Mouse (Mus musculus): ENCODE data around the gene Nkx2-3. TPM values are rescaled to one million over a fixed set of nuclear protein-coding genes. Genes with fewer than 3 reads are reported as not detected.

Nkx2-3 gene
- 0.05 and 0.09 TPM in 2 replicates for polyA plus RNA-seq (2012; rRNA removed)

GRCm38 (mm10) chr19:43612051-43612450 lies at the start of gene Nkx2-3:
Nkx2-3 (plus strand) TSS chr19:43612325.

Other genes starting within 250 kb of the Nkx2-3 start
- 0.01 and 0.02 TPM in 2 replicates for gene Hpse2, start 224.0 kb upstream of the Nkx2-3 start, polyA plus RNA-seq (2012; rRNA removed)
- 0.07 and 0.15 TPM in 2 replicates for gene Cnnm1, start 171.9 kb upstream of the Nkx2-3 start, polyA plus RNA-seq (2012; rRNA removed)
- 10.2 and 10.9 TPM in 2 replicates for gene Got1, start 87.7 kb upstream of the Nkx2-3 start, polyA plus RNA-seq (2012; rRNA removed)
- 17.5 and 18.6 TPM in 2 replicates for gene Slc25a28, start 62.6 kb downstream of the Nkx2-3 start, polyA plus RNA-seq (2012; rRNA removed)
- gene Entpd7, start 77.3 kb downstream of the Nkx2-3 start, polyA plus RNA-seq (2012; rRNA removed) = 1.4 and 1.5 TPM in 2 replicates
- gene Cutc, start 140.7 kb downstream of the Nkx2-3 start, polyA plus RNA-seq (2012; rRNA removed) = 7.2 TPM in 2 replicates
- 7.1 and 9.1 TPM in 2 replicates for gene Cox15, start 140.7 kb downstream of the Nkx2-3 start, polyA plus RNA-seq (2012; rRNA removed)
- gene Abcc2, start 169.9 kb downstream of the Nkx2-3 start, polyA plus RNA-seq (2012; rRNA removed) = 12.7 and 14.3 TPM in 2 replicates